Mouse (Mus musculus) heart, postnatal 14 days (tissue): ENCODE results near the gene Podn. TPM values are rescaled to one million over a fixed set of nuclear protein-coding genes. Genes with fewer than 3 reads are reported as not detected.
"Not testable (repeated sequence)": the region's sequence is repeated elsewhere in the genome, so short reads cannot be mapped to it uniquely, and the experiment has no call there.

Experiments used
- DNase-seq, 2 experiments: peaks; one replicate each; pipeline ENCODE4 v3.0.0; 2021 to 2022
- intact Hi-C: fragments of 180-260 bp; cut with DNase I; formaldehyde crosslinking; loops from one replicate; pipeline ENCODE4 v1.15.1; 2025
- long read RNA-seq, 2 experiments: library from polyadenylated mRNA; stranded (forward); transcript quantifications; one replicate each; pipeline ENCODE4 v2.0.0; 2021
- total RNA-seq, 2 experiments: library from RNA; stranded (reverse); gene quantifications; 2 replicates each; pipeline ENCODE4 v1.2.3; 2021

Gene Podn
- total RNA-seq: 10 to 100 TPM; 16.0 to 31.0 TPM
- long read RNA-seq, experiment 1, partial matches to known transcripts: 5 of 33 reads
- long read RNA-seq, experiment 1, other reads (novel, unspliced or antisense): 24 of 33 reads
- long read RNA-seq, experiment 2, transcript Podn-203 (13 exons, 3,170 nt): major isoform, 6 of 32 reads
- long read RNA-seq, experiment 2, partial matches to known transcripts: 1 of 32 reads
- long read RNA-seq, experiment 2, other reads (novel, unspliced or antisense): 22 of 32 reads

DNA sequence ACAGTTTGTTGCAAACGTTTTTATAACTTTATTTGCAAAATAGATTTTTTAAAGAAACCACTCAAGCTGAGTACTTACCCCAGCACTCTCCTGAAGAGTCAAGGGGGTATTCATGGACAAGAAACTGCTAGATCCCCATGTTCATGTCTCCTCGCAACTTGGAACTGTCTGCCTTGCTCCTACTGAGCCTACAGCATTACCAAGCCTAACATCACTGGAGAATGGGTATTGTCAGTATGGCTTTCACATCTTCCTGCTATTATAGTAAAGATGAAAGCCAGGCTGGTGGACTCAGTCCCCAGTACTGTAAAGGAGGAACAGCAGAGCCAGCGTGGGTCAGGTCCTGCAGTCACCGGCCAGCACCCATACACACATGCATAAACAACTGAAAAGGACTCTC, at the start of gene Podn:
Podn (minus strand) TSS at position 101 of the 400 bp plus-strand sequence.
- intact Hi-C loops: no loop called here
- no peak for DNase-seq

DNA sequence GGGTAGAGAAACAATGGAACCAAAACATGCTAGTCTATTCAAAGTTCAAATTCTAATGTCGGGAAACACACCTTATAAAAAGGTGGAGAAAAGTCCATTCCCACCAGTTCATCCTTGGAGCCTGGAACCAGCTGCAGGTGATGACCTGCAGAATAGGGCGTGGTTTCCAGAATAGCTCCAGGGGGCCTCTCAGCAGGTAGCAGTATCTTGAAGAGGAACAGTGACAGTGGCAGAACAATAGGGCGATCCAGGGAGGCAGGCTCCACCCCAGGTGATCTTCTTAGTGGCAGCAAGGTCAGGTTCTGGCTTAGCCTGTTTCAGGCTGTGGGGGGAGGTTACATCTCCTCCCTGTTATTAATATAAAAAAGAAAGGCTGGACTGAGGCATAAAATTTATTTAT, 49.3 kb upstream of the Podn start:
- DNase-seq, intact Hi-C loops: not testable (repeated sequence)

DNA sequence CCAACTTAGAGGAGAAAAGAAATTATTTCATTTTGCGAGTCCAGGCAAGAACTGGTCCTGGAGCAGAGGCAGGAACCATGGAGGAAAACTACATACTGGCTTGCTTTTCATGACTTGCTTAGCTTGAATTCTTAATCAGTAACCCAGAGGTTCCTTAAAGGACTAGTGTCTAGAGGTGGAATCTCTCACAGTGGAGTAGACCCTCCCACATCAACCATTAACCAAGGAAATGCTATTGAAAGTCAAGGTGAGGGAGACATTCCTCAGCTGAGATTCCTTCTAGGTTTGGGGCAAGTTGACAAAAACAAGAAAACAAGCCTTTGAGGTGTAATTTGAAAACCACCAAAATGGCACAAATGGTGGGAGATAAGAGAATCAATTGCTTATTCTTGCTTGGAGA, 48.6 kb upstream of the Podn start, which contains the start of gene Scp2:
Scp2 (minus strand) TSS at position 119 of the 400 bp plus-strand sequence.
- no peak for DNase-seq
- intact Hi-C loops: no loop called here

DNA sequence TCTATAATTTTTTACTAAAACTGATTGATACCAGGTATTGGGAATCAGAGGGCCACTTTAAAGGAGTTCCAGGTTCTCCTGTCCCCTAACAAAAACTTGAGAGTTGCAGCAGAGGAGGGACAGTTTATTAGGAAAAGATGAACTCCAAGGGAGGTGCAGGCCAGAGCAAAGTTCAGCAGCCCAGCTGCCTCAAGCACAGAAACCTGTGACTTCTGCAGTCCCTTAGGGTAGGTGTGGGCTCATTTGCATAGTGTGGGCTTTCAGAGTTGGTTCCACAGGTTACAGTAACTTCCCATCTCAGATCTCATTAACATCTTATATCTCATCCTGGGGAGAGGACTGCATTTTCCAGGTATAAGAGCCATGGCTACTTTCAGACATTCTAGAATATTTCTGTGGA, 47.5 kb upstream of the Podn start:
- DNase-seq: no peak
- intact Hi-C loops: no loop called here

DNA sequence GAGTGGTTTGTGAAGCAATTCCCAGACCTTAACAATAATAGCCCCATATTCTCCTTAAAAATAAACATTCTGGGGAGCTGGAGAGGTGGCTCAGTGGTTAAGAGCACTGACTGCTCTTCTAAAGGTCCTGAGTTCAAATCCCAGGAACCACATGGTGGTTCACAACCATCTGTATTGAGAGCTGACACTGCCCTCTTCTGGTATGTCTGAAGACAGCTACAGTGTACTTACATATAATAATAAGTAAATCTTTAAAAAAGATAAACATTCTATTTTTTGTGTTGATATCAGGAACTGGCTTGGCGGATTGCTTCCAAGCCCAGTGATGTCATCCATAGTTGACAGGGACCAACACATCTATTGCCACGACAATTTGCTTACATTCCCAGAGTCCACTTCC, 46.9 kb upstream of the Podn start:
- intact Hi-C loops, DNase-seq: not testable (repeated sequence)

DNA sequence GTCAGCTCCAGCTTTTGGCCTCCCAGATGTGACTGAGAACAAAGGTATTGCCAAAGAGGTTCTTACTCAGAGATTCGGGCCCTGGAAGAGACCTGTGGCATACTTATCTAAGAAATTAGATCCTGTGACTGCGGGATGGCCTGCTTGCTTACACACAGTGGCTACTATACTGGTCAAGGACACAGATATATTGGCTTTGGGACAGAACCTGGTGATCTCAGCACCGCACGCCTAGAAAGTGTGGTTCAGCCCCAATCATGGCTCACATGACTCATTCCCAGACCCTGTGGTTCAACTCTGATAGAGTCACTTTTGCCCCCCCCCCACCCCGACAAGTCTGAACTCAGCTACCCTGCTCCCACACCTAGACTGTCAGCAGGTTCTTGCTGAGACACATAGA, 40.7 kb upstream of the Podn start:
- intact Hi-C loops: no loop called here
- no peak for DNase-seq

DNA sequence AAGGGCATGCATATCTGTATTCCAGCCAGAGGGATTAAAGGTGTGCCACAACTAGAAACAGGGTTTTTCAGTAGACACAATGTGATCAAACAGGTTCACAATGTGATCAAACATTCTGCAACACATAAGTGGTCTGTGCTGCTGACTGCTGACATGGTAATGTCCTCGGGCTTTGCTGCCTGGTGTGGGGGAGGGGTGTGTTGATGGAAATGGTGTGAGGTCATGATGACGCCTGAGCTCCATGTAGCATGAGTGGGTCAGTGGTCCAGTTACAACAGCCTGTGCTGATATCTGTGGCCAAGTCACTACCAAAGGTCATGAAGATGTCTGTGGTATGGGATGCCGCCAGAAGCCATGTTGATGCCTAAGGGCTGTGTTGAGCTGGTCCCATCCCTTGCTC, 34.2 kb upstream of the Podn start:
- intact Hi-C loops: no loop called here
- no peak for DNase-seq

DNA sequence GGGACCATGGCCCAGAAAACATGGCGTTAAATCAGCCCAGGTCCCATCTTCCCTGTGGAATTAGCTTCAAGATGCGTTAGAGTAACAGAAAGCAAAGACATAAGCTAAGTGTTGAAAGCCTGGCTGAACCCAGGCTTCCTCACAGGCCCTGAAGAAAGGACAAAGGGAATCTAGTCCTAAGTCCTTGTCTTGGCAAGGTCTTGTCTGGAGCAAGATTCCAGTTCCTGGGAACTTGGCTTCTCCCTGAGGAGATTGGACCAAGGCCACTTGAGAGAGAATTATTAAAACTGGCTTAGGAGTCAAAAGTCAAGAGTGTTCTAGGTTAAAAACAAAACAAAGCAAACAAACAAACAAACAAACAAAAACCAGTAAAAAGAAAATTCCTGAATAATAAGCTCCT, 32.1 kb upstream of the Podn start:
- DNase-seq: peak; percentile 3 to 16
- intact Hi-C loops: no loop called here

DNA sequence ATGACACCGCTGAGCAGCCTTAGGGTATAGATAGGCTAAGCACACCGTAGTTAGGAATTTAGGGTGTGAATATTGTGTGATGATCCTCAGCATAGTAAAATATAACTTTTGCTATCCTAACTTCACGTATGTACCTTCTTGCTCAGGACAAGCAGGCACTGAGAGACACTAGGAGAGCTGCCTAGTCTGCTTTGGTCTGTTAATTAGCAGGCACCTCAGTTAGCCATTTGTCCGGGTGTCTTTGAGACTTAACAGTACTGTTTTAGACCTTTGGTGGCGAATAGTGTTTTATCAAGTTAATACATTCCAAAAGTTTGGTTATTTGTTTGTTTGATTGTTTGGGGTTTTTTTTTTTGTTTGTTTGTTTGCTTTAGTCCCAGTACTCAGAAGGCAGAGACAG, 31.3 kb upstream of the Podn start:
- no peak for DNase-seq
- intact Hi-C loops: no loop called here

DNA sequence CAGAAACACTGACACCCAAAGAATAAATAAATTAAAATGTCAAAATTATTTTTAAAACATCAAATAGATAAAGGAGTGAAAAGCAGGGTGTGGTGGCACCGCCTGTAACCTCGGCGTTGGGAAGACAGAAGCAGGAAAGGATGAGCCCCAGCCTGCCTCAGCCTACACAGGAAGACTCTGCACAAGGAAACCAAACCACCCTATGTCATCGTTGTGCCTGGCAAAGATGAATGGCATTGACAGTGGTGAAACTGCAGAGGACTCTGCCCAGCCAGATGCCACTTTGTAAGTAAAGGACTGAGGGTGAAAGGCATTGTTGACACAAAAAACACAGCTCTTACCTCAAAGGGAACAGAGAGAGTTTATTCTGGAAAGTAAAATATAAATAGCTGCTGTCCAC, 30.0 kb upstream of the Podn start:
- no peak for DNase-seq
- intact Hi-C loops: no loop called here

DNA sequence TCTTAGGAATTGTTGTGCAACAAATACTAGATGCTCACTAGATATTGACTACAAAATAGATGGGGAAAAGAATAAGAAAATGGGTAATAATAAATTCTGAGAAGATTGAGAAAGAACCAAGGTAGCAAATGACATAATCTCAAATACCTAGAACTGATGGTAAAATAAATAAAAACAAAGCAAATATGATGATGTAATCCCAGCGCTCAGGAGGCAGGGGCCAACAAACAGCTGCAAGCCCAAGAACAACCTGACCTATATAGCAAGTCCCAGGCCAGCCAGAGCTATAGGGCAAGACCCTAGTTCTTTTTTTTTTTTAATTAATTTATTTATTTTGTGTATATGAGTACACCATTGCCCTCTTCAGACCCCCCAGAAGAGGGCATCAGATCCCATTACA, 27.9 kb upstream of the Podn start:
- intact Hi-C loops: no loop called here
- no peak for DNase-seq

DNA sequence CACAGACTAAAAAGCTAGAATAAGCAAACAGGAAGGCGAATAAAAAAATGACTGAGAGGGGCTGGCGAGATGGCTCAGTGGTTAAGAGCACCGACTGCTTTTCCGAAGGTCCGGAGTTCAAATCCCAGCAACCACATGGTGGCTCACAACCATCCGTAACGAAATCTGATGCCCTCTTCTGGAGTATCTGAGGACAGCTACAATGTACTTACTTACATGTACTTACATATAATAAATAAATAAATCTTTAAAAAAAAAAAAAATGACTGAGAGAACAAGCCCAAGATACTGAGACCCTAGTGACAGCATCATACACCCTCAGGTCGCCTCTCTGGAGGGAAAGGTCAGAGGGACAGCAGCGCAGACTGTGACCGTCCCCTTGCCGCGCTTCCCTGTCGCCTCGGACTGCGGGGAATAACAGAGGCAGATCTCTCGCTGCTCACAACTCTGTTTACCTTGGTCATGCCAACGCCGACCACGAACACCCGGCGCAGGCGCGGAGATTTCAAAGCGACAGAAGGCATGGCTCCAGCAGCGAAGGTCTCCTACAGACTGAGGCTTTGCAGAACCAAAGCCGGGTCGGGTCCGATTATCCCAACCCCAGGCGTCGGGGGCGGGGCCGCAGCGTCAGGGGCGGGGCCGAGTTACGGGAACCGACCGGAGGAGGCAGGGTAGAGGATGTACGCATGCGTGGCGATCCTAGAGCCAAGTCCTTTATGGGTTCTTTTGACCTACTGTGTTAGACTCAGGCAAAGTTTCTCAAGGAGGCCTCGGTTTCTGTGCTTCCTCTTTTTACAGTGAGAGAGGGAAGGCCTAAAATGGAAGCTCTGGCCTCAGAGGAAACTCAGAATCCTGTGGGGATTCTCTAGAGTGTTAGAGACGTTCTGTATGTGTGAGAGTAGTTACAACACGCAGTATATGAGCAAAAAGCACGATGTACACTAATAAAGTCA, 22.0 kb upstream of the Podn start:
- intact Hi-C loops: no loop called here

DNA sequence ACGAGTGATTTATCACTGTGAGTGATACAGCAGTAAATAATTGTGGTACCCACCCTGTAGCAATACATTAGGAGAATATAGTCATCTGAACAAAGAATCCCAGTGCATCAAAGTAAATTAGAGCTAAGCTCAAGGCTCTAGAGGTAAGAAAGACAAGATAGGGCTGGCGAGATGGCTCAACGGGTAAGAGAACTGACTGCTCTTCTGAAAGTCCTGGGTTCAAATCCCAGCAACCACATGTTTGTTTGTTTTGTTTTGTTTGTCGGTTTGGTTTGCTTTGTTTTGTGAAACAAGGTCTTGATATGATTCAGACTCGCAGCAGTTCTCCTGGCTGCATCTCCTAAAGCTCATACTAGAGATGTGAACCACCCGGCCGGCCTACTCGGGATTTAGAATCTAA, 21.2 kb upstream of the Podn start:
- intact Hi-C loops: no loop called here
- DNase-seq: peak in 1 of 2 experiments; percentile 8

More for the DNA sequence above, 22.0 kb upstream of the Podn start:
- DNase-seq: peak; percentile 95

DNA sequence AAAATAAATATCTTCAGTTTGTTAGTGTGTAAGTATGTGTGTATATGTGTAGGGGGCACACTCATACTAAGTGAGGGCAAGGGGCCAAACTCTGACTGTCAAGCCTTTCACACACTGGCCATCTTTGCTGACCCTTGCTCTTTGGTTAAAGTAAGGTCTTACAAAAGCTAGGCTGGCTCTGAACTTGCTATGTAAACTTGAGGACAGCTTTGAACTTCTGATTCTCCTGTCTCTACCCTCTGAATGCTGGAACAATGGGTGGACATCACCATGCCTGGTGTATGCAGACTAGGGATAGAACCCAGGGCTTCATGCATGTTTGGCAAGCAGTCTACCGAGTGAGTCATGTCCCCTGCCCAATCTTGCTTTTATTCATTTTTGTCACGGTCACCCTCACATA, 20.2 kb upstream of the Podn start:
- intact Hi-C loops: no loop called here
- DNase-seq: no peak

DNA sequence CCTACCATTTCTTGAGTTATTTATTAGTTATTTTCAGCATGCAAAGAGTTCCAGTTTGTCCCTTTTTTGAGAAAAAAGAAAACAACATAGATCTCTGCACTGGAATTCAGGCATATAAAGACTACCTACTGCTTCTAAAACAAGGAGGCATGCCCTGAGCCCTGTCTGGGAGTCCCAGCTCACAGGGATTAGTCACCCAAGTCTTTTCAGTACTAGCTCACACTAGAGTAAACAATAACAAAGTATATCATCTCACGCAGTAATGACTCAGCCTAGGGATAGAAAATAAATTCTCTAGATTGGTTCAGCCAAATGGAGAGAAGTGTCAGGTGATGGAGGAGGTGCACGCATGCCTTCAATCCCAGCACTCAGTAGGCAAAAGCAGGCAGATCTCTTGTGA, 14.5 kb upstream of the Podn start:
- DNase-seq: no peak
- intact Hi-C loops: no loop called here

DNA sequence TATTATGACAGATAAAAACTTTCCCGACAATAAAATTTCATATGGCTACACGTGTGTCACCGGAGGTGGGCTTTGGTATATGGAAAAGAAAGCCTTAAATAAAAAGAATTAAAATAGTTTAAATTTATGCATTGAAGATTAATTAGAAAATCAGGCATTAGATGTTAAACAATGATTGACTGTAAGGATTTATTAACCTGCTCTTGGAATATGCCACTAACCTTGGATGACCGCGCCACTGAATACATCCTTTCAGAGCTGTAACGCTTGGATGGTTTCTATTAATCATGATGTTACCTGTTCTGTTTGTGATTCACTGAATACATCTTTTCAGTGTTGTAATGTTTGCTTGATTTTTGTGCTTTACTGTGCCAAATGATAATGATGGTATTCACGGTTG, 13.5 kb upstream of the Podn start:
- intact Hi-C loops: no loop called here
- no peak for DNase-seq

DNA sequence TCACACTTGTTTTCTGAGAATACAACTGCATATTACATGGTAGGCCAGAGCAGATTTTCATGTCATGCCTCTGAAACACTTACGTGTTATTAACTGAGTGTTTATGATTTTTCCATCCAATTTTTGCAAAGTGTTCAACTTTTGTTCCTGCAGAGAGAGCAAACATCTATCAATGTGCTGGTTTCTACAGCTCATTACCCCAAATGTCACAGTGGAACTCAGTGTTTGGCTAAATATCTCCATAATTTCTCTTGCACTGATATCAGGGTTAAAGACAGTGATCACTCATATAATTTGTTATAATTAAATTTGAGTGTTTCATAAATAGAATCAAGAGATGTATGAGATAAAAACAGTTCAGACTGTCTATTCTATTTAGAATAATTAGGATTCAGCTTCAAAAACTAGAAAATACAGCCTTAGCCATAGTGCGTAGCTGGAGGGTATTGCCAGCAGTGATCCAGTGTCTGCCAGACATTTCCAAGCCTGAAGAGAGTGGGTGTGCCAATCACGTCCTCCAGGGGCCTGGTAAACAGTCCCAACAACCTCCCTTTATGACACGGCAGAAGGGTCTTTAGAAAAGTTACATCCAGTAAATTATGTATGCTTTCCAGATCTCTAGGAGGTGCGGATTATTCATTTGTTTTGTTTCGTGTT, 3.4 kb downstream of the Podn start:
- intact Hi-C loops: no loop called here

DNA sequence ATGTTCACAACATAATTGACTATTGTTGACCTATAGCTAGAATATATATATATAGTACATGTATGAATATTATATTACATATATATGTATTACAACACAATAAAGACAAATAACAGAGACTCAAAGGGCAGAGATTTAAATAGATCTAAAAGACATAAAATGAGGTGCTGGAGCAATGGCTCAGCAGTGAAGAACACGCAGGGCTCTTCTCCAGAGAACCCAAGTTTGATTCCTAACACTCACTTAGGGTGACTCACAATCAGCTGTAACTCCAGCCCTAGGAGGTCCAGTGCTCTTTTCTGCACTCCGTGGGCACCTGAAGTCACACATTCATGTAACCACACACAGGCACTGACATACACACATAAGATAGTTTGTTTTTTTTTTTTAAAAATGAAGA, 12.3 kb downstream of the Podn start:
- intact Hi-C loops: no loop called here
- no peak for DNase-seq

More for the DNA sequence above, 3.4 kb downstream of the Podn start:
- DNase-seq: no peak

DNA sequence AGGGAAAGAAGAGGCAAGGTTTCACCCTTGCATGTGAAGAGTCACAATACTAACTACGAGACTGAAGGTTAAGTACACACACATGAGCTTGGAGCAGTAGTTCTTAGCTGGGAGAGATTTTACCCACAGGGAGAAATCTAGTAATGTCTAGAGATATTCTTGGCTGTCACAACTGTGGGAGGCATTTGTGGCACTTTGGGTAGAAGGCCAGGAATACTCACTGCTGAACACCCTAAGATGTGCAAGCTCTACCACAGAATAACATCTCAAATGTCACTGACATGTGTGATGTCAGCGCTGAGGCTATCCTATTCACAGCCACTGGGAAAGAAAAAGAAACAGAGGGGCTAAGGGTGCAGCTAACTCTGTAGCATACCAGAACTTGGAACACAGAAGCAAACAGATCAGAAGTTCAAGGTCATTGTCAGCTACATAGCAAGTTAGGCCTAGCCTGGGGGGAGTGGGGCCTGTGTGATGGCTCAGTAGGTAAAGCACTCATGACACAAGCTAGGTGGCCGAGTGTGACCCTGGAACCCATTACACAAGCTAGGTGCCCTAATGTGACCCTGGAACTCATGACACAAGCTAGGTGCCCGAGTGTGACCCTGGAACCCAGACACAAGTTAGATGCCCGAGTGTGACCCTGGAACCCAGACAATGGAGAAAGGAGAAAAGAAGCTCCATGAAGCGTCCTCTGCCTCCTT, 13.1 kb downstream of the Podn start:
- intact Hi-C loops: no loop called here
- DNase-seq: no peak

DNA sequence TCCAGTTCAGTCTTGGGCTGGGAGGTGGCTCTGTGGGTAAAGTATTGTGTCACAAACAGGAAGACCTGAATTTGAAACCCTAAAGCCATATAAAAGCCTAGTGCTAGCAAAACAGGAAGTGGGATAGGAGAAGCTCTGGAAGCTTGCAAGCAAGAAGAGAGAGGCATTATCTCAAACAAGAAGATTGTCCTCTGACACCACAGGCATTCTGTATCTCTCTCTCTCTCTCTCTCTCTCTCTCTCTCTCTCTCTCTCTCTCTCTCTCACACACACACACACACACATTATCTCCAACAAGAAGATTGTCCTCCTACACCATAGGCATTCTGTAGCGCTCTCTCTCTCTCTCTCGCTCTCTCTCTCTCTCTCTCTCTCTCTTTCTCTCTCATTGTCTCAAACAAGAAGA, 13.8 kb downstream of the Podn start:
- no peak for DNase-seq
- intact Hi-C loops: no loop called here

DNA sequence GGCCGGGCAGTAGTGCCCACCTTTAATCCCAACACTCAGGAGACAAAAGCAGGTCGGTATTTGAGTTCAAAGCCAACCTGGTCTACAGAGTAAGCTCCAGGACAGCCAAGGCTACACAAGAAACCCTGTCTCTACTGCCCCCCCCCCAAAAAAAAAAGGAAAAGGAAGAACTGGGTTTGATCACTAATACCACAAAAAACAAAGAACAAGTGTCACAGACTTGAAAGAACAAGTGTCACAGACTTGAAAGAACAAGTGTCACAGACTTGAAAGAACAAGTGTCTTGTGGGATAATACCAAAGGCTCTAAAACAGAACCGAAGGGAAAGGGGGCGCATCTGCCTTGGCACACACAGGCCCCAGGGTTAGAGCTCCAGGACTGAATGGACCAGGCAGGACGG, 15.4 kb downstream of the Podn start:
- no peak for DNase-seq

More for the DNA sequence above, 15.4 kb downstream of the Podn start:
- intact Hi-C loops: no loop called here
